Mouse (Mus musculus): ENCODE measurements around the gene Rps6ka3. TPM values are rescaled to one million over a fixed set of nuclear protein-coding genes. Genes with fewer than 3 reads are reported as not detected.

Gene Rps6ka3
- polyA plus RNA-seq, 1 experiment from 2014 or later = 6.6 TPM

- no peak overlapping the region for H3K4me3 ChIP-seq (ENCODE audit: low read depth, low read length)
- no peak overlapping the region for H3K9ac ChIP-seq
- WGBS = 71% methylated on average over 3 of the region's 3 CpGs
- no peaks in the 10 kb centered on the region for H3K36me3 ChIP-seq (ENCODE audit: insufficient read depth)
- H3K4me2 ChIP-seq = no peak overlapping the region
- TF ChIP-seq CTCF (IDR thresholded peaks at IDR 0.05; ENCODE audit: low read depth) = no peak
- H3K27me3 ChIP-seq (ENCODE audit: insufficient read depth, low read length) = no peaks in the 10 kb centered on the region
- DNase-seq (no peak), ATAC-seq (ENCODE audit: insufficient read depth) (no peak)
- no peaks in the 10 kb centered on the region for H3K9me3 ChIP-seq (ENCODE audit: low read depth, low read length)
- no peak overlapping the region for H3K27ac ChIP-seq (ENCODE audit: low read depth)
- H3K4me1 ChIP-seq (ENCODE audit: insufficient read depth) = no peaks in the 10 kb centered on the region
These were observed 181.1 kb downstream of the Rps6ka3 start for GRCm38 (mm10) chrX:159391239-159391638.

DNA sequence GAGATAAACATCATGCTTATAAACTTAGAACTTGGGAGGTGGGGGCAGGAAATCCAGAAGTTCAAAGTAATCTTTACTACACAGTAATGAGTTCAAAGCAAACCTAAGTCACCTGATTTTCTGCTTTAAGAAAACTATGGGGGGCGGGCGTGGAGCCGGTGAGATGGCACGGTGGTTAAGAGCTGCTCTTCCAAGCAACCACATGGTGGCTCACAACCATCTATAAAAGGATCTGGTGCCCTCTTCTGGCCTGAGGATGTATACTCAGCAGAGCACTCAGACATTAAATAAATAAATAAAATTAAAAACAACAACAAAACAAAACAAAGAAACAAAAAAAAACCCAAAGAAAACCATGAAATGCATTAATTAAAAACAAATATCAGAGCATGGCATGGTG lies 199.1 kb downstream of the Rps6ka3 start:
- TF ChIP-seq CTCF (IDR thresholded peaks at IDR 0.05; ENCODE audit: low read depth) = peak; percentile 45; the same call in 1 of the 2 replicates
- H3K9ac ChIP-seq = no peak overlapping the region
- H3K4me2 ChIP-seq = no peak overlapping the region
- peak; percentile 52 for DNase-seq
- no peaks in the 10 kb centered on the region for H3K9me3 ChIP-seq (ENCODE audit: low read depth, low read length)
- no peak for ATAC-seq (ENCODE audit: insufficient read depth)
- H3K36me3 ChIP-seq (ENCODE audit: insufficient read depth) = no peaks in the 10 kb centered on the region
- H3K4me3 ChIP-seq (ENCODE audit: low read depth, low read length) = no peak overlapping the region
- 26% methylated on average over 4 of the region's 4 CpGs for WGBS
- H3K4me1 ChIP-seq (ENCODE audit: insufficient read depth) = no peaks in the 10 kb centered on the region
- no peak overlapping the region for H3K27ac ChIP-seq (ENCODE audit: low read depth)
- H3K27me3 ChIP-seq (ENCODE audit: insufficient read depth, low read length) = peaks cover 4% of the 10 kb centered on the region; the same call in 1 of the 2 replicates

- TF ChIP-seq CTCF (IDR thresholded peaks at IDR 0.05; ENCODE audit: low read depth) = no peak
- WGBS = 19% methylated on average over 31 of the region's 83 CpGs
- no peak within 1 kb of the TSS; the same call in 1 of the 2 replicates for H3K9ac ChIP-seq
- H3K36me3 ChIP-seq (ENCODE audit: insufficient read depth) = no peaks in the 10 kb centered on the region
- ATAC-seq (ENCODE audit: insufficient read depth) (peak; percentile 82), DNase-seq (peak; percentile 43)
- no peaks in the 10 kb centered on the region for H3K4me1 ChIP-seq (ENCODE audit: insufficient read depth)
- peaks cover 29% of the 10 kb centered on the region for H3K27me3 ChIP-seq (ENCODE audit: insufficient read depth, low read length)
- peak within 1 kb of the TSS; percentile 85 for H3K4me2 ChIP-seq
- H3K27ac ChIP-seq (ENCODE audit: low read depth) = no peak within 1 kb of the TSS
- peak within 1 kb of the TSS; percentile 48 for H3K4me3 ChIP-seq (ENCODE audit: low read depth, low read length)
- no peaks in the 10 kb centered on the region for H3K9me3 ChIP-seq (ENCODE audit: low read depth, low read length)
These were observed 204.2 kb downstream of the Rps6ka3 start, which contains the start of gene Map7d2 for GRCm38 (mm10) chrX:159414130-159414828. Gene Map7d2, plus strand, starts transcription at chrX:159414572.

DNA sequence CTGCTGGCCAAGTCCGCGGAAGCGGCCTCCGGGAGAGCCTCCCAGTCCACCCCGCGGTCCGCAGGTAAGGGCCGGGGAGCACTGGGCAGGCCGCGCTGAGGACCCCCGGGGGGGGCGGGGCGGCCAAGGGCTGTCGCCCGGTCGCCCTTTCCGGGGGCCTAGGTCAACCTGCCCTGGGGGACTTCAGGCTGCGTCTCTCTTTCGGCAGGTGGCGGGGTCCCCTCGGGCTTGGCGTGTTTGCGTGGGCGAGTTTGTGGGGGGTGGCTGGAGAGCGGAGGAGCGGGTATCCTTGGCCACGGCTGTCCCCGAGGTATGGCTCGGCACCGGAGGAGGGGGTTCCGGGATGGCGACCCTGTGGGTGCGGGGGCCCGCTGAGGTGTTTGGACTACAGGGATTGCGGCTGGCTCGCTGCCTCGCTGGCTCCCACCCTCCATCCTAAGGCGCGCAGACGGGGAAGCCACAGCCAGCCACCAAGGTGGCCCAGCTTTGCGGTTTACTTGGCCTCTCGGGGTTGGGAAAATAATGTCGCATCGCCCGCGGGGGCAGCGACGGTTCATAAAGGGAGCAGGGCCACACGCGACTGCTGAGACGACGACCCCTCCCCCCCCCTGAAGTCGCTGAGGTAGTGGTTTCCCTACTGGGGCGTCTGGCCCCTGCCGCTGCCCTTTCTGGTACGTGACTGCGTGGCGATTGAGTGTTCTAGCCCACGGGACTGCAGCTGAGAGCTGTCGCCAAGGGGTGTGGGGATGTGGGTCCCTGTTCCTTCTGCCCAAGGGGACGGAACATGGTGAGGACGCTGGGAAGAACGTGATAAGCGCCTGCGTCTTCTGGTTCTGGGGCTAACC lies 204.9 kb downstream of the Rps6ka3 start:
- ATAC-seq (ENCODE audit: insufficient read depth) (peak; percentile 64), DNase-seq (peak; percentile 8)
- no peaks in the 10 kb centered on the region for H3K9me3 ChIP-seq (ENCODE audit: low read depth, low read length)
- H3K36me3 ChIP-seq (ENCODE audit: insufficient read depth) = no peaks in the 10 kb centered on the region
- no peak overlapping the region; the same call in 1 of the 2 replicates for H3K9ac ChIP-seq
- H3K27ac ChIP-seq (ENCODE audit: low read depth) = no peak overlapping the region
- no peak for TF ChIP-seq CTCF (IDR thresholded peaks at IDR 0.05; ENCODE audit: low read depth)
- WGBS = 7% methylated on average over 53 of the region's 65 CpGs
- H3K4me1 ChIP-seq (ENCODE audit: insufficient read depth) = no peaks in the 10 kb centered on the region
- peaks cover 29% of the 10 kb centered on the region for H3K27me3 ChIP-seq (ENCODE audit: insufficient read depth, low read length)
- peak overlapping the region; percentile 48 for H3K4me3 ChIP-seq (ENCODE audit: low read depth, low read length)
- H3K4me2 ChIP-seq = peak overlapping the region; percentile 85

Other genes starting within 250 kb of the Rps6ka3 start
- 145 and 149 TPM in 2 replicates for gene Eif1ax, start 161.9 kb downstream of the Rps6ka3 start, polyA plus RNA-seq (2014; fragmentation: Nextera tagmentation; extraction: Ambion mirVana)
- 1.5 and 1.8 TPM in 2 replicates for gene Map7d2, start 204.3 kb downstream of the Rps6ka3 start, polyA plus RNA-seq (2014; fragmentation: Nextera tagmentation; extraction: Ambion mirVana)